Mouse (Mus musculus) thymus, postnatal 0 days (tissue): Measurements from ENCODE around the gene Ffar1. TPM values are rescaled to one million over a fixed set of nuclear protein-coding genes. Genes with fewer than 3 reads are reported as not detected.

Experiments used
- polyA plus RNA-seq: library from polyadenylated mRNA; unstranded; fragments of >200 nt; fragmentation: Nextera tagmentation; extraction: Ambion mirVana; gene quantifications from 2 replicates; pipeline ENCODE4 v1.2.1, GENCODE M21; 2015

The Ffar1 gene
- polyA plus RNA-seq, 1 experiment from 2014 or later = not detected

Other genes with a start within 250 kb of the Ffar1 start
- gene Upk1a, start 248.7 kb downstream of the Ffar1 start, polyA plus RNA-seq = 0.75 and 0.90 TPM in 2 replicates
- gene Cox6b1, start 235.4 kb downstream of the Ffar1 start, polyA plus RNA-seq = 989 and 1,078 TPM in 2 replicates
- not detected in 2 replicates for gene Etv2, start 225.7 kb downstream of the Ffar1 start, polyA plus RNA-seq
- 151 and 153 TPM in 2 replicates for gene Rbm42, start 211.2 kb downstream of the Ffar1 start, polyA plus RNA-seq
- 50.2 and 51.0 TPM in 2 replicates for gene Haus5, start 196.6 kb downstream of the Ffar1 start, polyA plus RNA-seq
- gene Pmis2, start 190.0 kb downstream of the Ffar1 start, polyA plus RNA-seq = not detected in 2 replicates
- 0.81 and 1.2 TPM in 2 replicates for gene 2200002J24Rik, start 162.6 kb downstream of the Ffar1 start, polyA plus RNA-seq
- 1.4 and 1.5 TPM in 2 replicates for gene Atp4a, start 149.4 kb downstream of the Ffar1 start, polyA plus RNA-seq
- 173 and 184 TPM in 2 replicates for gene Tmem147, start 132.0 kb downstream of the Ffar1 start, polyA plus RNA-seq
- gene Gapdhs, start 117.9 kb downstream of the Ffar1 start, polyA plus RNA-seq = 0.43 TPM in 1 of 2 replicates, not detected in the other
- 2.0 and 4.1 TPM in 2 replicates for gene Sbsn, start 110.1 kb downstream of the Ffar1 start, polyA plus RNA-seq
- 10.7 and 12.7 TPM in 2 replicates for gene Dmkn, start 97.8 kb downstream of the Ffar1 start, polyA plus RNA-seq
- 36.0 and 39.0 TPM in 2 replicates for gene Krtdap, start 73.7 kb downstream of the Ffar1 start, polyA plus RNA-seq
- 0.95 and 1.5 TPM in 2 replicates for gene Ffar2, start 37.8 kb downstream of the Ffar1 start, polyA plus RNA-seq
- 0.10 TPM in 1 of 2 replicates, not detected in the other for gene Ffar3, start 5.4 kb downstream of the Ffar1 start, polyA plus RNA-seq
- gene Cd22, start 18.8 kb upstream of the Ffar1 start, polyA plus RNA-seq = 0.40 and 0.99 TPM in 2 replicates
- gene Mag, start 53.3 kb upstream of the Ffar1 start, polyA plus RNA-seq = 0.42 and 0.46 TPM in 2 replicates
- gene Hamp2, start 63.1 kb upstream of the Ffar1 start, polyA plus RNA-seq = 2.1 TPM in 2 replicates
- 2.4 and 2.9 TPM in 2 replicates for gene Hamp, start 82.5 kb upstream of the Ffar1 start, polyA plus RNA-seq
- gene Usf2, start 95.2 kb upstream of the Ffar1 start, polyA plus RNA-seq = 20.7 and 23.6 TPM in 2 replicates
- 12.7 and 13.8 TPM in 2 replicates for gene Lsr, start 111.9 kb upstream of the Ffar1 start, polyA plus RNA-seq
- gene Fam187b, start 112.2 kb upstream of the Ffar1 start, polyA plus RNA-seq = 1.3 and 1.6 TPM in 2 replicates
- gene Fxyd5, start 180.9 kb upstream of the Ffar1 start, polyA plus RNA-seq = 113 and 125 TPM in 2 replicates
- gene Fxyd7, start 189.9 kb upstream of the Ffar1 start, polyA plus RNA-seq = 0.35 and 0.48 TPM in 2 replicates
- 12.2 and 19.1 TPM in 2 replicates for gene Fxyd1, start 195.6 kb upstream of the Ffar1 start, polyA plus RNA-seq
- gene Lgi4, start 197.8 kb upstream of the Ffar1 start, polyA plus RNA-seq = 0.04 and 0.14 TPM in 2 replicates
- gene Fxyd3, start 215.1 kb upstream of the Ffar1 start, polyA plus RNA-seq = 78.3 and 79.5 TPM in 2 replicates